Mouse (Mus musculus) myocyte (in vitro differentiated cells): Measurements from ENCODE around the gene B4galnt1.

Source experiments
- MAX ChIP-seq: IDR thresholded peaks from one replicate; pipeline ENCODE4 v1.6.1; 2011; ENCODE audit warnings: low read depth, mild to moderate bottlenecking, control low read depth
- MYOD1 ChIP-seq, 3 experiments: IDR thresholded peaks; one replicate each; pipeline ENCODE4 v1.6.1; 2011; ENCODE audit warnings: control low read depth in 2 of 3, low read depth in 2 of 3, mild to moderate bottlenecking in 2 of 3, moderate library complexity in 1 of 3; ENCODE audit not compliant: insufficient read length in 2 of 3, control insufficient read depth in 1 of 3
- POLR2A ChIP-seq: IDR thresholded peaks from one replicate; pipeline ENCODE4 v1.6.1; 2011; ENCODE audit warnings: low read depth, mild to moderate bottlenecking, control low read depth, moderate library complexity; ENCODE audit not compliant: insufficient read length
- POLR2AphosphoS2 ChIP-seq: IDR thresholded peaks from one replicate; pipeline ENCODE4 v1.6.1; 2011; ENCODE audit warnings: low read depth, control low read depth; ENCODE audit not compliant: insufficient read length
- REST ChIP-seq: IDR thresholded peaks from one replicate; pipeline ENCODE4 v1.6.1; 2011; ENCODE audit warnings: mild to moderate bottlenecking, control low read depth, moderate library complexity; ENCODE audit not compliant: insufficient read depth, insufficient read length
- SRF ChIP-seq: IDR thresholded peaks from one replicate; pipeline ENCODE4 v1.6.1; 2011; ENCODE audit warnings: low read depth; ENCODE audit not compliant: control insufficient read depth, insufficient read length
- TCF3 ChIP-seq: IDR thresholded peaks from one replicate; pipeline ENCODE4 v1.6.1; 2011; ENCODE audit warnings: low read depth, control low read depth; ENCODE audit not compliant: insufficient read length
- USF1 ChIP-seq: IDR thresholded peaks from one replicate; pipeline ENCODE4 v1.6.1; 2011; ENCODE audit warnings: low read depth, mild to moderate bottlenecking, control low read depth, moderate library complexity

GRCm38 (mm10) chr10:127165654-127166403 lies 804 bp downstream of the B4galnt1 start:
- no peak for TF ChIP-seq REST
- no peak for TF ChIP-seq POLR2A
- TF ChIP-seq MAX = no peak
- no peak for TF ChIP-seq TCF3
- no peak for TF ChIP-seq POLR2AphosphoS2
- TF ChIP-seq MYOD1 (IDR thresholded peaks at IDR 0.05; ENCODE audit: control insufficient read depth in 1 of 3, insufficient read length in 2 of 3, low read depth in 2 of 3) = peak in 1 of 3 experiments; percentile 10
- TF ChIP-seq USF1 = no peak
- TF ChIP-seq SRF = no peak
